Mouse (Mus musculus) olfactory bulb, adult 2 months (tissue): ENCODE data around the gene Deaf1. TPM values are rescaled to one million over a fixed set of nuclear protein-coding genes. Genes with fewer than 3 reads are reported as not detected.
A peak's percentile ranks its signal among the peaks of the same experiment; 100 is the strongest.

ENCODE experiments used
- H3K27ac ChIP-seq: fragments of 200-500 bp; 2 replicates; pipeline ENCODE4 v1.5.1; 2012; ENCODE audit warnings: low read depth, low read length; ENCODE audit not compliant: insufficient read depth
- H3K4me1 ChIP-seq: fragments of 200-500 bp; 2 replicates; pipeline ENCODE4 v1.6.1; 2012; ENCODE audit warnings: low read length; ENCODE audit not compliant: control insufficient read depth, insufficient read depth
- H3K4me3 ChIP-seq: fragments of 200-500 bp; 2 replicates; pipeline ENCODE4 v1.5.1; 2012; ENCODE audit warnings: mild to moderate bottlenecking, low read depth, low read length, moderate library complexity; ENCODE audit not compliant: insufficient read depth
- CTCF ChIP-seq: fragments of 200-500 bp; IDR thresholded peaks from 2 replicates; pipeline ENCODE4 v1.5.1; 2012; ENCODE audit warnings: low read depth, mild to moderate bottlenecking, low read length, moderate library complexity; ENCODE audit not compliant: insufficient read depth
- POLR2A ChIP-seq: fragments of 200-500 bp; IDR thresholded peaks from 2 replicates; pipeline ENCODE4 v1.6.1; 2012; ENCODE audit warnings: mild to moderate bottlenecking, low read depth, low read length, moderate library complexity; ENCODE audit not compliant: insufficient read depth
- WGBS: fragments of 180-500 bp; shearing (Covaris S2); methylation state at CpG from one replicate; pipeline ENCODE4 v1.1.7; 2018; 5-methylcytosine and 5-hydroxymethylcytosine counted together
- polyA plus RNA-seq: library from polyadenylated mRNA; stranded (reverse); fragments of >200 nt; gene quantifications from 2 replicates; pipeline ENCODE4 v1.2.4, GENCODE M21; 2012; ENCODE audit warnings: low replicate concordance; ENCODE audit not compliant: missing spikeins, insufficient read depth, insufficient read length

Deaf1 gene
- polyA plus RNA-seq, 1 experiment, result not detected

DNA sequence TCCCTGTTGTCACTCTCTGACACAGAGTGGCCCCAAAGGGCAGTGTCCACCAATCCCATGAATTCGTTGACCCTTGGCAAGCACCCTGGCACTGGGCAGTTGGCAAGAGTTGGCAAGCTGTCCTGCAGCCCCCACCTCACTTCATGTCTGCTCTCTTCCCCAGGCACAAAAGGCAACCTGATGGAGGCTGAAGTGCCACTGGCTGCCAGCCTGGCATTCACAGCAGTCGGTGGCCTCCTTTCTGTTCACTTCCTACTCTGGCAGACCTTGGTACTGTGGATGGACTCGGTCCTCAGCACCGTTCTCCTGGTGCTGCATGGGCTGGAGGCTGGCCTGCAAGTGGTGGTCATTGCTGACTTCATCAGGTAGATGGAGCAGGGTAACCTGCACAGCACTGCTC, 8.2 kb upstream of the Deaf1 start:
- WGBS, result 40% methylated on average over 4 of the region's 4 CpGs
- H3K27ac ChIP-seq, result no peak overlapping the region

DNA sequence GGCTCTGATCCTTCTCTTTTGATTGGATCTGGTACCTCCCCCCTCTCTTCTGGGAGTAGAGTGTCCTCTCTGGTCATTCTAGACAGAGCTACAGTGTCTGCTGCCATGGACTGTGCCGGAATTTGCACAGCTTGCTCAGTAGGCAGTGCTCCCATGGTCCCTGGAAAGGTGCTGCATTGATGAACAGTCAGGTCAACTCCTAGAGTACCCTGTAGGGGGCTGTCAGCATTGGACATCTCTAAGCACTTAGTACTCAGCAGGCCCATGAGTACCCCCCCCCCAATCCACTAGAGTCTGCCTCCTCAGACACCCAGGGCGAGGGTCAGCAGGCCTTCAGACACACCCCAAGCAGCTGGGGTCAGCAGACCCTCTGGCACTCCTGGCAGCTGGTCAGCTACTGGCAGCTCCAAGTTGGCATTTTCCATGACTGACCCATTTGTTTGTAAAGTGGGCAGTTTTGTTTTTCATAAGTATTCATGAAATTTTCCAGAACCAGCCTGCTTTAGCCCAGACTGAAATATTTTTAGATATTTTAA, 7.6 kb upstream of the Deaf1 start:
- Histone ChIP-seq H3K27ac (no peak overlapping the region), H3K4me1 (peaks cover 12% of the 10 kb centered on the region), H3K4me3 (no peak overlapping the region)
- no peak for TF ChIP-seq CTCF
- no peak for TF ChIP-seq POLR2A
- 48% methylated on average over 2 of the region's 2 CpGs for WGBS

More for the DNA sequence above, 8.2 kb upstream of the Deaf1 start:
- TF ChIP-seq POLR2A, result no peak
- no peak for TF ChIP-seq CTCF
- H3K4me3 ChIP-seq, result no peak overlapping the region
- peaks cover 12% of the 10 kb centered on the region for H3K4me1 ChIP-seq

DNA sequence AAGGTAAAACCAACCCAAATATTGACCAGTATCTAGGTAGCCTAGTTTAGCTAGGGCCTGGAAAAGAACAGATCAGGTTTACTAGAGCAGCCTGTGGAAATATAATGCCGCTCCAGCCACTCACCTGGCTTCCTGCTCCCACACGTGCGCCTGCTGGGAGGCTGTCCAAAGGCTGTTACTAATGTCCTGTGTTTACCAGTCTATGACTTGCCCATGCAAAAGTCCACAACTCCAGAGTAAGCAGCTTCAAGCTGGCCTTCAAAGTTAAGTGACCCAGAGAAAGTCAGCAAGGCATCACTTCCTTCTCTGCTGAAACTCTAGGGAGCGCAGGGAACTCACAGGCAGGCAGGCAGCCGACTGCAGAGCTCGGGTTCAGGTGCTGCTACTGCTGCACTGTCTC, 4.5 kb upstream of the Deaf1 start:
- no peak overlapping the region for H3K27ac ChIP-seq
- no peak for TF ChIP-seq POLR2A
- no peak for TF ChIP-seq CTCF
- no peak overlapping the region for H3K4me3 ChIP-seq
- H3K4me1 ChIP-seq, result peaks cover 3% of the 10 kb centered on the region; the same call in 1 of the 2 replicates
- 82% methylated on average over 6 of the region's 6 CpGs for WGBS

DNA sequence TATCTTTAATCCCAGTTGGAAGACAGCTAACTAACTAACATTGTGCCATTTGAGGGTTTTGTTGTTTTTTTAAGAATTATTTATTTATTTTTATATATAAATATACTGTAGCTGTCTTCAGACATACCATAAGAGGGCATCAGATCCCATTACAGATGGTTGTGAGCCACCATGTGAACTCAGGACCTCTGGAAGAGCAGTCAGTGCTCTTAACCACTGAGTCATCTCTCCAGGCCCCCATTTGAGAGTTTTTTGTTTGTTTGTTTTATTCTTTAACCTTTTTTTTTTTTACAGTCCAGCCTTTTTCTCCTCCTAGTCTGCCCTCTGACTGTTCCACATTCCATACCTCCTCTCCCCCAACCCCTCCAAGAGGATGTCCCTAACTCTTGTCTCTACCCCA, 3.2 kb upstream of the Deaf1 start:
- no peak overlapping the region for H3K27ac ChIP-seq
- H3K4me3 ChIP-seq, result no peak overlapping the region
- peaks cover 12% of the 10 kb centered on the region for H3K4me1 ChIP-seq
- TF ChIP-seq POLR2A (no peak), CTCF (no peak)

DNA sequence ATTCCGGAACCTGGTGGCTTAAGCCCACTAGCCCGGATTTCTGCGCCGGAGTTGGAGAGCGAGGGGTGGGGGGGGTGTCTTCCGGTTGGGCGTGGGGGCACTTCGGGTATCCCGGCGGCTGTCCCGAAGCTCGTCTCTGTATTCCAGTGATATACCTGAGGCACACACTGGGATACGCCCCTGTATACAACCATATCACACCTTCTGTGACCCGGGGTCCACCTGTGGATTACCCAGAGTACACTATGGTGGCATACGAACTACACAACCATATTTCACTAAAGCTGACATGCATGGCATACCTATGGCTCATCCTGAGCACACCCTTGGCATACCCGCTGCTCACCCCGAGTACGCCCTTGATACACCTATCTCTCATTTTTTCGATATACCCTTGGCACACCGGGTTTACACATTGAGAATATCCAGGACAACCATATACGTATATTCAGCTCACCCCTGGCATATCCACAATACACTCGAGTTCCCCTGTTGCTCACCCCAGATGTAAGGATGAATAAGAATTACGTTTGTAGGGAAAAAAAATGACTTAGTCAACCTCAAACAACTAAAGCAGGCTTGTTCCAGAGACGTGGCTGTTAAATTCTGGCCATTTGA, 992 bp upstream of the Deaf1 start:
- Histone ChIP-seq H3K4me1 (peaks cover 9% of the 10 kb centered on the region), H3K4me3 (peak overlapping the region; percentile 61), H3K27ac (peak overlapping the region; percentile 64)
- no peak for TF ChIP-seq CTCF
- TF ChIP-seq POLR2A, result no peak
- 11% methylated on average over 24 of the region's 24 CpGs for WGBS

DNA sequence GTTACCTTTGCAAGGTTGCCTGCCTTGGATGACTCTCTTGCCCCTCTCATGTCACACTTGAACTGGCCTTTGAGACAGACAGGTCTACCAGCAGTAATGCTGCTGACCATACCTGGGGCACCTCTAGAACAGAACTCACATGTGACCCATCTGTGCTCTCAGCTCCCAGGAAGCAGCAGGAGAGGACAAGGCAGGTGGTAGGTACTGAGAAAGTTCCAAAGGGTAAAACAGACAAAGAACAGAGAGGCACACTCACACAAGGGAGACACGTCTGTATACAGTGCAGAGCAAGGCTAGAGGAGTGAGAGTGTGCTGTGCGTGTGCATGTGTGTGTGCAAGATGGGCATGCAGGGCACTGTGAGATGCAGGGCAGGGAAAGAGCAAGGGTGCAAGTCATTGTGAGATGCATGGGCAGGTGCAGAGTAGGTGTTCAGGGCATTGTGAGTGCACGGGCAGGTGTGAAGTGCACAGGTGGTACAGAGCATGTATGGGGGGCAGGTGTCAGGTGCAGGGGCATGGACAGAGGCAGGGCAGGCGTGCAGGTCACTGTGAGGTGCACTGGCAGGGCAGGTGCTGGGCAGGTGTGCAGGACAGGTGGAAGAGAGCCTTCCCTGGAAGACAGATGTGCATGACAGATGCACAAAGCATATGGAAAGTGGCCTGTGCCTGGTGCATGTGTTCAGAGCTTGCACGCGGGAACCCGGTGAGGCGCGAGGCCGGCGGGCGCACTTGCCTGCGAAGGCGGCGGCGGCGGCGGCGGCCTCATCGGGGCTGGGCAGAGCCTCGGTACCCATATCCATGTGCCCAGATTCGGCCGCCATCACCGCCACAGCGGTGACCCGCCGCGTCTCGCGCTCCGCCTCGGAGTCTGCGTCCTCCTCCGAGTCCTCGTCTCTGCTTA, 694 bp downstream of the Deaf1 start:
- WGBS, result 7% methylated on average over 19 of the region's 35 CpGs
- Histone ChIP-seq H3K4me3 (peak overlapping the region; percentile 61), H3K27ac (peak overlapping the region; percentile 57; the same call in 1 of the 2 replicates), H3K4me1 (peaks cover 9% of the 10 kb centered on the region)
- TF ChIP-seq POLR2A (no peak), CTCF (no peak)

DNA sequence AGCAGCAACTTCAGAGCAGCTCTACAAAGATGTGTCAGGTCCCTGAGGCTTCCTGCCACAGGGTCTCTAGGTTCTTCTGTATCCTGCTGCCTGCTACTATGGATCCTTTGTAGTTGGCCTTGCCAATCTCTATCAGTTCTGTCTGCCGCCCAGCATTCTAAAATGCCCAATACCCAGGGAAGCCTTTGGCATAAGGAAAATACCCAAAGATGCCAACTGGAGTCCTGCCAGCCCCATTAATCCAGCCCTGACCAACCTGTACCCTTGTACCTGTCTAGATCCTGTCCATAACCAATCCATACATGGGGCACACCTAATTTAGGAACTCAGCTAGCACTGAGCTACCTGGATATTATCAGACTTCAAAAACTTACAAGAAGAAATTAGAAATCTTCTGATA, 2.8 kb downstream of the Deaf1 start:
- Histone ChIP-seq H3K27ac (no peak overlapping the region), H3K4me3 (no peak overlapping the region), H3K4me1 (peaks cover 9% of the 10 kb centered on the region)
- no peak for TF ChIP-seq POLR2A
- no peak for TF ChIP-seq CTCF
- 58% methylated on average over 1 of the region's 1 CpGs for WGBS

DNA sequence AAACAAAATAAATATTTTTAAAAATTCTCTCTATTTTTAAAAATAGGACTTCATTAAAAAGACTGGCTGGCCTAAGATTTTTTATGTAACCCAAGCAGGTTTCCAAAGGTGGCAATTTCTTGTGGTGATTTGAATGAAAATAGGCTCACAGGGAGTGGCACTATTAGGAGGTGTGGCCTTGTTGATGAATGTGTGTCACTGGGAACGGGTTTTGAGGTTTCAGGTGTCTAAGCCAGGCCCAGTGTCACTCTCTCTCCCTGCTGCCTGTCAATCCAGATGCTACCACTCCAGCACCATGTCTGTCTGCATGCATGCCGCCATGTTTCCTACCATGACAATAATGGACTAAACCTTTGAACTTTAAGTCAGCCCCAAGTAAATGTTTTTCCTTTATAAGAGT, 8.0 kb downstream of the Deaf1 start:
- H3K4me3 ChIP-seq, result no peak overlapping the region
- H3K27ac ChIP-seq, result no peak overlapping the region
- 80% methylated on average over 2 of the region's 2 CpGs for WGBS
- no peaks in the 10 kb centered on the region for H3K4me1 ChIP-seq
- TF ChIP-seq CTCF (no peak), POLR2A (no peak)

DNA sequence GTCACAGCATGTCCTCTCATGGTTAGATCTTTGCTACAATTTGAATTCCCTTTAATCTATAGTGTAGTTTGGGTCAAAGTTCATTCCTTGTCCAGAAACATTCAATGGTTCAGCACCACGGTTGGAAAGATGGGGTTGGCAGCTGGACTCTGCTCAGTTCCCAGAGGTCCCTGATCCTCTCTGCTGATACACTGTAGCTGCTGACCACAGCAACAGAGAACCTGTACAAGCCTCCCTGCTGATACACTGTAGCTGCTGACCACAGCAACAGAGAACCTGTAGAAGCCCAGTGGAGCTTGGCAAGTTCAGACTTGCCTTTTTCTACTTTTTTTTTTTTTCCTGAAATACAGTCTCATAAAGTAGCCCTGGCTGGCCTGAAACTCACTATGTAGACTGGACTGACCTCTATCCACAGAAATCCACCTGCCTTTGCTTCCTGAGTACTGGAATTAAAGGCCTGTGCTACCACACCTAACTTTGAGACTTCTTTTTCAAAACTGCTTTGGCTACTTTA, 9.8 kb downstream of the Deaf1 start:
- Histone ChIP-seq H3K4me1 (no peaks in the 10 kb centered on the region), H3K4me3 (no peak overlapping the region), H3K27ac (no peak overlapping the region)
- 68% methylated on average over 1 of the region's 1 CpGs for WGBS
- TF ChIP-seq CTCF, result no peak
